9 mouse cellular contexts compared by ENCODE assay signal in the genomic region with DNA sequence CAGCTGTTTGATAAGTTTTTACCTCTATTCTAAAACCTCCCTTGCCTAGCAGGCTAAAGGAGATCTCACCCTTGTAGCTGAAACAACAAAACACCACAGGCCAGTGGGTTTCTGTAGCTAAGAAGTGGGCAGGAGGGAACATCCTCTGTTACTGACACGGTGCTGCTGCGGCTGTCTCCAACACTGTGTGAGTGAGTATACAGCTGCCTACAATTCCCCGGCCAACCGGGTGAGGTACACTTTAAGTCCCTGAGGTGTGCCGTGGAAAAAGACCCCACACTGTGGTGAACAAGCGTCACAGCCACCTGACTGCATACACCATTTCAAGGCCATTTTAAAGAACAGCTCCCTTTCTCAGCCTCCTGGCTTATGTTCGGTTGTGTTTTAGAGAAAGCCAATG.
DNase-seq lines count a peak whose midpoint lies in the region; ATAC-seq lines count a peak whose summit lies in the region.
"Had no signal": no experiment of that assay in that cellular context is flagged by ENCODE, and none has a peak within 500 bp of the region (broad histone marks: within the 10 kb centered on the region; RNA-seq: fewer than 3 reads in every experiment).

No protein-coding gene starts in this region.

- no peaks in the 10 kb centered on the region for H3K9me3 ChIP-seq in heart, embryonic 16.5 days (replicated peaks; ENCODE audit: control insufficient read depth, low read length)
- no peaks in the 10 kb centered on the region for H3K9me3 ChIP-seq in forebrain, embryonic 12.5 days
- H3K9me3 ChIP-seq in limb, embryonic 15.5 days = no peaks in the 10 kb centered on the region
- H3K9me3 ChIP-seq in stomach, embryonic 14.5 days (ENCODE audit: control insufficient read depth, low read depth, low read length) = no peaks in the 10 kb centered on the region
- H3K9me3 ChIP-seq: heart, embryonic 13.5 days had no signal

- no peak overlapping the region for H3K9ac ChIP-seq in heart, embryonic 16.5 days (ENCODE audit: low read length)
- H3K9ac ChIP-seq in forebrain, embryonic 12.5 days = no peak overlapping the region
- H3K9ac ChIP-seq in limb, embryonic 15.5 days = no peak overlapping the region
- no peak overlapping the region for H3K9ac ChIP-seq in stomach, embryonic 14.5 days (replicated peaks; ENCODE audit: low read depth, low read length)
- H3K9ac ChIP-seq: heart, embryonic 13.5 days had no signal

- 0 out of 2 replicates have a peak, but pooled peaks have one; percentile 46 for ATAC-seq in heart, embryonic 16.5 days (replicated peaks; ENCODE audit: extremely low read depth, insufficient read depth, low FRiP score)
- 0 out of 2 replicates have a peak, but pooled peaks have one; percentile 48 for ATAC-seq in forebrain, embryonic 12.5 days (ENCODE audit: low FRiP score)
- ATAC-seq in limb, embryonic 15.5 days (ENCODE audit: insufficient number of reproducible peaks, low FRiP score, low TSS enrichment, low read depth) = no peak
- ATAC-seq in stomach, embryonic 14.5 days (ENCODE audit: insufficient number of reproducible peaks, insufficient read depth, low FRiP score, low read depth) = peak; percentile 31; the same call in 1 of the 2 replicates

- intact Hi-C loops in heart, postnatal 36 days (cut with DNase I) = loop anchor here (5.0 kb wide), 1 partner anchor 162 kb away; no protein-coding TSS in a partner anchor

- no peak overlapping the region for H3K4me2 ChIP-seq in heart, embryonic 16.5 days (ENCODE audit: low read depth, low read length)
- H3K4me2 ChIP-seq in forebrain, embryonic 12.5 days = no peak overlapping the region
- H3K4me2 ChIP-seq in limb, embryonic 15.5 days = no peak overlapping the region
- no peak overlapping the region for H3K4me2 ChIP-seq in stomach, embryonic 14.5 days (replicated peaks; ENCODE audit: low read depth, low read length)
- H3K4me2 ChIP-seq: heart, embryonic 13.5 days had no signal

- no peak overlapping the region for H3K4me3 ChIP-seq in heart, embryonic 16.5 days (ENCODE audit: low read length)
- no peak overlapping the region for H3K4me3 ChIP-seq in forebrain, embryonic 12.5 days (replicated peaks)
- H3K4me3 ChIP-seq in limb, embryonic 15.5 days = no peak overlapping the region
- no peak overlapping the region for H3K4me3 ChIP-seq in stomach, embryonic 14.5 days (ENCODE audit: low read depth, low read length)
- H3K4me3 ChIP-seq: heart, embryonic 13.5 days had no signal

- no peaks in the 10 kb centered on the region for H3K27me3 ChIP-seq in heart, embryonic 16.5 days (ENCODE audit: control insufficient read depth, insufficient read depth, low read length)
- no peaks in the 10 kb centered on the region for H3K27me3 ChIP-seq in forebrain, embryonic 12.5 days
- H3K27me3 ChIP-seq in limb, embryonic 15.5 days = no peaks in the 10 kb centered on the region
- H3K27me3 ChIP-seq in stomach, embryonic 14.5 days (ENCODE audit: control insufficient read depth, insufficient read depth, low read length) = no peaks in the 10 kb centered on the region
- H3K27me3 ChIP-seq: heart, embryonic 13.5 days had no signal

- H3K4me1 ChIP-seq in heart, embryonic 16.5 days (ENCODE audit: control insufficient read depth, insufficient read depth, low read length) = peaks cover 7% of the 10 kb centered on the region
- H3K4me1 ChIP-seq in forebrain, embryonic 12.5 days = peaks cover 14% of the 10 kb centered on the region
- H3K4me1 ChIP-seq in limb, embryonic 15.5 days = peaks cover 10% of the 10 kb centered on the region; the same call in 1 of the 2 replicates
- peaks cover 10% of the 10 kb centered on the region; the same call in 1 of the 2 replicates for H3K4me1 ChIP-seq in stomach, embryonic 14.5 days (ENCODE audit: control insufficient read depth, insufficient read depth, low read length)

- 43% methylated on average over 7 of the region's 7 CpGs for WGBS in heart, embryonic 16.5 days
- 30% methylated on average over 7 of the region's 7 CpGs for WGBS in forebrain, embryonic 12.5 days
- 11% methylated on average over 7 of the region's 7 CpGs for WGBS in limb, embryonic 15.5 days
- 39% methylated on average over 7 of the region's 7 CpGs for WGBS in stomach, embryonic 14.5 days

- no peaks in the 10 kb centered on the region for H3K36me3 ChIP-seq in heart, embryonic 16.5 days (ENCODE audit: control insufficient read depth, insufficient read depth)
- no peaks in the 10 kb centered on the region for H3K36me3 ChIP-seq in forebrain, embryonic 12.5 days (replicated peaks)
- H3K36me3 ChIP-seq in limb, embryonic 15.5 days = no peaks in the 10 kb centered on the region
- H3K36me3 ChIP-seq in stomach, embryonic 14.5 days (ENCODE audit: control insufficient read depth, insufficient read depth, low read length) = no peaks in the 10 kb centered on the region
- H3K36me3 ChIP-seq: heart, embryonic 13.5 days had no signal

- no peak for DNase-seq in heart, postnatal 36 days
- DNase-seq in CD4-positive helper T cell, adult 2 months (ENCODE audit: low read depth, low spot score) = peak; percentile 55
- no peak for DNase-seq in c-Kit-positive CD71-positive TER-119-positive erythroid progenitor cells, embryonic 14.5 days (ENCODE audit: low spot score)
- DNase-seq in cerebellum, adult 11 months = no peak

- H3K27ac ChIP-seq in heart, embryonic 16.5 days (ENCODE audit: low read length) = no peak overlapping the region
- H3K27ac ChIP-seq in forebrain, embryonic 12.5 days = no peak overlapping the region
- H3K27ac ChIP-seq in limb, embryonic 15.5 days = peak overlapping the region; percentile 43
- peak overlapping the region; percentile 4; the same call in 1 of the 2 replicates for H3K27ac ChIP-seq in stomach, embryonic 14.5 days (ENCODE audit: low read length)
- H3K27ac ChIP-seq: heart, embryonic 13.5 days had no signal

Comparison
In these comparisons a context has a peak if more than half of its experiments do, and no peak if none do; other contexts are left out.
1. H3K27ac ChIP-seq: peak in limb, embryonic 15.5 days (single experiment) and stomach, embryonic 14.5 days (single experiment); none in heart, embryonic 16.5 days (single experiment) and forebrain, embryonic 12.5 days (single experiment).